Comparison of ENCODE assay signal across 26 mouse cellular contexts in the genomic region with DNA sequence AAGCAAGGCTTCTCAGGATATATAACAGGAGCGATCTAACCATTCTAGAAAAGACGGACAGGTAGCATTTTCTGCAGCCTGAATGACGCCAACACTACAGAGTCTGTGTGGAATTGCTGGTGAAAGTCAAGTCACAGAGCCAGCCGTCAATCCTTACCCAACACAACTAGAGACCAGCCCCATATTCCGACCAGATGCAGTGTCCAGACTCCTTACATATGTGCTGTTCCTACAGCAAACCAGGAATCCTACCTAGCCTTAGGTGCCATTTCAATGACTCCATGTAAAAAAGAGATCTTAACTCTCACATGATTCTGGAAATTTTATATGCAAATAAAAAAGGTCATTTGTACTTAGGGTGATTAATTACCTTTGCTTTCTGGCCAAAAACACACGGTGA.
"Had no signal": no experiment of that assay in that cellular context is flagged by ENCODE, and none has a peak within 500 bp of the region (broad histone marks: within the 10 kb centered on the region; RNA-seq: fewer than 3 reads in every experiment).

No protein-coding gene starts in this region.

- H3K36me3 ChIP-seq: heart, embryonic 12.5 days; hindbrain, embryonic 13.5 days; hindbrain, embryonic 15.5 days; kidney, embryonic 15.5 days; liver, embryonic 12.5 days had no signal

- DNase-seq: forebrain, postnatal 0 days; gastrocnemius, adult 2 months; gastrocnemius, postnatal 14 days; gastrocnemius, postnatal 36 days; heart, adult 18-20 months; heart, postnatal 10 days; heart, postnatal 36 days; kidney, adult 11 months; kidney, adult 2 months; kidney, adult 9 months; kidney, postnatal 14 days; kidney, postnatal 36 days; layer of hippocampus, adult 9-11 months; layer of hippocampus, postnatal 36 days; liver had no signal

- ATAC-seq: forebrain, postnatal 0 days; hindbrain, postnatal 0 days; intestine, embryonic 16.5 days; liver, embryonic 12.5 days had no signal

- H3K4me2 ChIP-seq: heart, embryonic 12.5 days; hindbrain, embryonic 13.5 days; hindbrain, embryonic 15.5 days; kidney, embryonic 15.5 days; liver, embryonic 12.5 days had no signal

- H3K27me3 ChIP-seq: heart, embryonic 12.5 days; hindbrain, embryonic 13.5 days; hindbrain, embryonic 15.5 days; liver, embryonic 12.5 days had no signal

- H3K27ac ChIP-seq: gastrocnemius, adult 2 months; heart, embryonic 10.5 days; hindbrain, embryonic 13.5 days; hindbrain, embryonic 15.5 days; hindbrain, postnatal 0 days; kidney, embryonic 15.5 days; kidney, postnatal 0 days; left cerebral cortex, adult 2 months; liver, embryonic 12.5 days; liver, embryonic 14.5 days had no signal

- H3K9ac ChIP-seq: forebrain, postnatal 0 days; heart, embryonic 12.5 days; hindbrain, embryonic 13.5 days; hindbrain, embryonic 15.5 days; kidney, embryonic 15.5 days; liver, embryonic 12.5 days; liver, embryonic 14.5 days had no signal

- H3K4me3 ChIP-seq: gastrocnemius, adult 2 months; heart, embryonic 10.5 days; heart, embryonic 12.5 days; hindbrain, embryonic 13.5 days; hindbrain, embryonic 15.5 days; kidney, embryonic 15.5 days; left cerebral cortex, adult 2 months; liver, embryonic 12.5 days had no signal

- H3K9me3 ChIP-seq: heart, embryonic 10.5 days; heart, embryonic 12.5 days; hindbrain, embryonic 13.5 days; hindbrain, embryonic 15.5 days; kidney, embryonic 15.5 days; liver, embryonic 12.5 days had no signal
